Comparison of ENCODE assay signal across 8 mouse cellular contexts in the genomic region with DNA sequence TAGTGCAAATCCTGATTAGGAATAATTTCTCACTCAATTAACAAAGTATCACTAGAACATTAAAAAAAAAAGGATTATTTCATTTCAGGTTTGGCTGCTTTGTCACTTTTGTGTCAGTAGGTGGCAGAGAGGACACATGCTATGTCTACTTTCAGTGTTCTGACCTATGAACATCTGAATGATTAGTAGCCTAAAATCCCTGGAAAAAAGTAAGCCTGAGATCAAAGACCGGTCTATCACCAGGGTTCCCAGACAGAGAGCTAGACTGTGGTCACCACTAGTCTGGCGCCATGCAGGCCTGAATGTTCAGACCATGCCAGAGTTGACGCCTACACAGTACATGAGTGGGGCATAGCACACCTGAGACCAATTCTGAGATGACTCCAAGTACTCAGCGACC. TPM values are rescaled to one million over a fixed set of nuclear protein-coding genes. Genes with fewer than 3 reads are reported as not detected.
A peak's percentile ranks its signal among the peaks of the same experiment; 100 is the strongest.
DNase-seq lines count a peak whose midpoint lies in the region; ATAC-seq lines count a peak whose summit lies in the region.

No protein-coding gene starts in this region.

- H3K36me3 ChIP-seq in midbrain, embryonic 16.5 days (ENCODE audit: control insufficient read depth, insufficient read depth, low read length) = no peaks in the 10 kb centered on the region
- no peaks in the 10 kb centered on the region for H3K36me3 ChIP-seq in midbrain, embryonic 15.5 days (replicated peaks)
- no peaks in the 10 kb centered on the region for H3K36me3 ChIP-seq in splenic B cell, adult 2 months (ENCODE audit: control insufficient read depth, insufficient read depth, low read length, poor library complexity, severe bottlenecking)
- no peaks in the 10 kb centered on the region for H3K36me3 ChIP-seq in heart, embryonic 11.5 days (ENCODE audit: control insufficient read depth, insufficient read depth, low read length)
- no peaks in the 10 kb centered on the region for H3K36me3 ChIP-seq in forebrain, embryonic 11.5 days (ENCODE audit: control insufficient read depth, insufficient read depth, low read length)

- peaks cover 3% of the 10 kb centered on the region; the same call in 1 of the 2 replicates for H3K4me1 ChIP-seq in midbrain, embryonic 16.5 days (ENCODE audit: control insufficient read depth, insufficient read depth, low read length)
- H3K4me1 ChIP-seq in midbrain, embryonic 15.5 days = peaks cover 11% of the 10 kb centered on the region
- no peaks in the 10 kb centered on the region for H3K4me1 ChIP-seq in heart, embryonic 11.5 days (ENCODE audit: control insufficient read depth, insufficient read depth, low read length)
- no peaks in the 10 kb centered on the region for H3K4me1 ChIP-seq in forebrain, embryonic 11.5 days (replicated peaks; ENCODE audit: control insufficient read depth, insufficient read depth, low read length)

- no peak overlapping the region for H3K4me2 ChIP-seq in midbrain, embryonic 16.5 days (ENCODE audit: low read length)
- no peak overlapping the region for H3K4me2 ChIP-seq in midbrain, embryonic 15.5 days
- no peak overlapping the region for H3K4me2 ChIP-seq in heart, embryonic 11.5 days
- H3K4me2 ChIP-seq in forebrain, embryonic 11.5 days (ENCODE audit: low read depth, low read length, severe bottlenecking) = no peak overlapping the region

- 0 out of 2 replicates have a peak, but pooled peaks have one; percentile 20 for ATAC-seq in midbrain, embryonic 16.5 days
- ATAC-seq in midbrain, embryonic 15.5 days (replicated peaks) = no peak
- peak; percentile 42; a peak in 3 of 4 replicates for ATAC-seq in hematopoietic stem cell, adult 5-6 weeks (replicated peaks in 1 of 2; ENCODE audit: insufficient read depth in 1 of 2, low FRiP score in 2 of 2, low TSS enrichment in 1 of 2, low read depth in 1 of 2, poor library complexity in 2 of 2, severe bottlenecking in 2 of 2)
- no peak for ATAC-seq in heart, embryonic 11.5 days (replicated peaks; ENCODE audit: insufficient number of reproducible peaks, low FRiP score, low TSS enrichment)
- ATAC-seq in forebrain, embryonic 11.5 days (replicated peaks; ENCODE audit: low FRiP score) = no peak

- H3K27ac ChIP-seq in midbrain, embryonic 16.5 days (ENCODE audit: low read length) = no peak overlapping the region
- no peak overlapping the region for H3K27ac ChIP-seq in midbrain, embryonic 15.5 days
- no peak overlapping the region for H3K27ac ChIP-seq in heart, embryonic 11.5 days (ENCODE audit: low read depth, low read length)
- H3K27ac ChIP-seq in forebrain, embryonic 11.5 days (ENCODE audit: low read depth, low read length) = no peak overlapping the region

- 69% methylated on average over 4 of the region's 4 CpGs for WGBS in midbrain, embryonic 16.5 days
- WGBS in midbrain, embryonic 15.5 days = 64% methylated on average over 4 of the region's 4 CpGs
- WGBS in heart, embryonic 11.5 days (ENCODE audit: insufficient replicate concordance) = 69% methylated on average over 4 of the region's 4 CpGs
- 75% methylated on average over 4 of the region's 4 CpGs for WGBS in forebrain, embryonic 11.5 days

- DNase-seq in heart, postnatal 10 days = peak; percentile 11 to 22
- no peak for DNase-seq in heart, adult 8-10 months (ENCODE audit: low spot score)
- peak; percentile 56 for DNase-seq in splenic B cell, adult 2 months (ENCODE audit: low read depth, low spot score)
- no peak for DNase-seq in forebrain, embryonic 11.5 days (ENCODE audit: low spot score)

- no peaks in the 10 kb centered on the region for H3K27me3 ChIP-seq in midbrain, embryonic 16.5 days (ENCODE audit: control insufficient read depth, insufficient read depth, low read depth, low read length)
- H3K27me3 ChIP-seq in midbrain, embryonic 15.5 days (replicated peaks) = no peaks in the 10 kb centered on the region
- H3K27me3 ChIP-seq in splenic B cell, adult 2 months (ENCODE audit: control insufficient read depth, insufficient read depth, low read length, poor library complexity, severe bottlenecking) = no peaks in the 10 kb centered on the region
- no peaks in the 10 kb centered on the region for H3K27me3 ChIP-seq in heart, embryonic 11.5 days (ENCODE audit: control insufficient read depth, insufficient read depth, low read length)
- H3K27me3 ChIP-seq in forebrain, embryonic 11.5 days (ENCODE audit: control insufficient read depth, insufficient read depth, low read length) = no peaks in the 10 kb centered on the region

- H3K4me3 ChIP-seq in midbrain, embryonic 16.5 days (ENCODE audit: low read depth, low read length) = no peak overlapping the region
- no peak overlapping the region for H3K4me3 ChIP-seq in midbrain, embryonic 15.5 days
- no peak overlapping the region for H3K4me3 ChIP-seq in heart, embryonic 11.5 days (ENCODE audit: low read depth, low read length)
- no peak overlapping the region for H3K4me3 ChIP-seq in forebrain, embryonic 11.5 days (ENCODE audit: low read depth, low read length)

- no peaks in the 10 kb centered on the region for H3K9me3 ChIP-seq in midbrain, embryonic 16.5 days (replicated peaks; ENCODE audit: control insufficient read depth, low read length, poor library complexity, severe bottlenecking)
- H3K9me3 ChIP-seq in midbrain, embryonic 15.5 days = no peaks in the 10 kb centered on the region
- H3K9me3 ChIP-seq in heart, embryonic 11.5 days (replicated peaks; ENCODE audit: control insufficient read depth, low read length) = no peaks in the 10 kb centered on the region
- no peaks in the 10 kb centered on the region for H3K9me3 ChIP-seq in forebrain, embryonic 11.5 days (ENCODE audit: control insufficient read depth, low read length)

- intact Hi-C loops in heart, postnatal 10 days (cut with DNase I) = loop anchor here (2.0 kb wide), 3 partner anchors 138 to 162 kb away; no protein-coding TSS in a partner anchor

- H3K9ac ChIP-seq in midbrain, embryonic 16.5 days (ENCODE audit: low read depth, low read length) = no peak overlapping the region
- H3K9ac ChIP-seq in midbrain, embryonic 15.5 days = no peak overlapping the region
- no peak overlapping the region for H3K9ac ChIP-seq in heart, embryonic 11.5 days (ENCODE audit: low read depth, low read length)
- no peak overlapping the region for H3K9ac ChIP-seq in forebrain, embryonic 11.5 days (ENCODE audit: low read length)

RNA-seq across cellular contexts. Expression of a gene that starts 30.6 kb away (rescaled TPM):
- total RNA-seq in heart, postnatal 10 days (2021) = 10 to 100 TPM; 47.7 to 49.0 TPM
- 10 to 100 TPM; 35.5 to 42.4 (median 41.3) TPM for total RNA-seq in heart, adult 8-10 months (2022)
- 58.2 and 59.0 TPM in 2 replicates for polyA plus RNA-seq in midbrain, embryonic 16.5 days (2015; fragmentation: Nextera tagmentation; extraction: Ambion mirVana)
- polyA plus RNA-seq in midbrain, embryonic 15.5 days (2015; fragmentation: Nextera tagmentation; extraction: Ambion mirVana) = 58.3 and 59.6 TPM in 2 replicates
- total RNA-seq in hematopoietic stem cell, adult 5-6 weeks (2017) = 103 and 116 TPM in 2 replicates
- polyA plus RNA-seq in heart, embryonic 11.5 days (2014; fragmentation: Nextera tagmentation; extraction: Ambion mirVana) = 54.1 and 57.0 TPM in 2 replicates
- 70.1 and 70.2 TPM in 2 replicates for polyA plus RNA-seq in forebrain, embryonic 11.5 days (2014; fragmentation: Nextera tagmentation; extraction: Ambion mirVana)

Comparison
In these comparisons a context has a peak if more than half of its experiments do, and no peak if none do; other contexts are left out.
1. DNase-seq: peak in heart, postnatal 10 days (2 of 2) and splenic B cell, adult 2 months (single experiment); none in heart, adult 8-10 months (single experiment) and forebrain, embryonic 11.5 days (single experiment).
2. ATAC-seq: peak in midbrain, embryonic 16.5 days (single experiment) and hematopoietic stem cell, adult 5-6 weeks (2 of 2); none in midbrain, embryonic 15.5 days (single experiment), heart, embryonic 11.5 days (single experiment) and forebrain, embryonic 11.5 days (single experiment).